Mouse (Mus musculus) urinary bladder, postnatal 10 days (tissue): ENCODE measurements around the gene Gm26661.

Experiments used
- DNase-seq: peaks from one replicate; pipeline ENCODE4 v3.0.0; 2022; ENCODE audit warnings: low spot score

The Gm26661 gene

GRCm38 (mm10) chr14:7819446-7819845 is 28.1 kb downstream of the Gm26661 start:
- DNase-seq = no peak

DNA sequence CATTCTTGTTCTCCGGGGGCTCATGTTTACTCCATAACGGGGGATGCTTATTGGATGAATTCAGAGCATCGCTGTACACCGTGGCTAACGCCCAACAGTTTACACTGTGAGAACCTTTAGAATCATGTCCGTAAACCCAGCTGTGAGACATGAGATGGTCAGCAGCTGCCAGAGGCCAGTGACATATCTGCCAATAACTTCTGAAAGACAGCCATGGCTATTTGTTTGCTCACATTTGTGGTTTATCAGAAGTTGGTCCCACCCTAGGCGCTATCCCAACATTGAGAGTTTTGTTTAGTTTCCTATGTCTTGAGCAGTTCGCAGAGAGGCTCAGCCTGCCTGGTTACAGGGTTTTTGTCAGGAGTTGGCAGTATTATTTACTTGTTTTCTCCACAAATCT is 30.0 kb downstream of the Gm26661 start:
- no peak for DNase-seq

GRCm38 (mm10) chr14:7822693-7823092 is 31.3 kb downstream of the Gm26661 start:
- no peak for DNase-seq

GRCm38 (mm10) chr14:7824651-7825268 is 33.4 kb downstream of the Gm26661 start:
- no peak for DNase-seq

- no peak for DNase-seq
Measured at GRCm38 (mm10) chr14:7826151-7826937, 35.0 kb downstream of the Gm26661 start.

DNA sequence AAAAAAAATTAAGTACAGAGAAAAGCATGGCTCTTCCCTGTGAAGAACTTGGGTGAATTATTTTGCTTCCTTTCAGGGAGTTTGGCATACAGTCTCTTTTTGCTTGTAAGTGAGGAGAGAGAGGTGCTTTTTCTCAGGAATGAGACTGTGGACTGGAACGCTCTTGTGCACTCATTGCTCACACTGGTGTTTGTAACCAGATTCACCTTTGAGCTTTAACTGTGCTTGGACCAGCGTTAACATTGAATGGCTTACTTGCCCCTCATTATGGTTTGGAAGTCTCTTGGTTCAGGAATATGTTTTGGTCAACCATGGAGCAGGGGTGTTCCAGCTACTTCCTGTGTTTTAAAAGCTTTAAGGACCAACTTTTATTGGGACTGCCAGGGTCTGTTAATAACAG is 37.8 kb downstream of the Gm26661 start:
- DNase-seq = no peak

DNA sequence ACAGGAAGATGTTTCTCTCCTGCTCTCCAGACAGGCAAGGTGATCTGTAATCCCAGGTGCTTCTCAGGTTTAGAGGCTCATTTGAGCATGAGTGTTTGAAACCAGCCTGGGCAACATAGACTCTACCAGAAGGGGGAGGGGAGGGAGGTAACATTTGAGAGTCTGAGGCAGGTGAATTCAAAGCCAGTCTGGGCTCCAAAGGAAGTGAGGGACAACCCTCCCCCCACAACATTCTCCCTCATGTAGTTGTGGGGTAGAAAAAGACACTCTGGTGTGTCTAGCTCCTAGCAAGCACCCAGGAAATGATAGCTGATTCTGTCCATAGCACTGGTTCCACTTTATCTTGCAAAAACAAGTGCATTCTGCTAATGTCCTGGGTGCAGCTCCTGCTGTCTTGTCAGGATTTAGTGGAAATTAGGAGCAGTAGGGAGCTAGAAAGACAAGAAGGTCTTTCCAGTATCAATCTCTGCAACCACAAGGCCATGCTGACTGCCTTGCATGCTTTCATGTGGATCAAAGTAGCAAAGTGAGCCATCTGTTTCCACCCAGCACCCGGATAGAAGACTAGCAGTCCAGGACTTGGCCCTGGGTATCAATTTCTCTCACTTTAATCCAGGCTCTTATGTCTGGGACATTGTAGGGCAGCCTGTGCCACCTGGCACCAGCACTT is 40.5 kb downstream of the Gm26661 start:
- DNase-seq = no peak

DNA sequence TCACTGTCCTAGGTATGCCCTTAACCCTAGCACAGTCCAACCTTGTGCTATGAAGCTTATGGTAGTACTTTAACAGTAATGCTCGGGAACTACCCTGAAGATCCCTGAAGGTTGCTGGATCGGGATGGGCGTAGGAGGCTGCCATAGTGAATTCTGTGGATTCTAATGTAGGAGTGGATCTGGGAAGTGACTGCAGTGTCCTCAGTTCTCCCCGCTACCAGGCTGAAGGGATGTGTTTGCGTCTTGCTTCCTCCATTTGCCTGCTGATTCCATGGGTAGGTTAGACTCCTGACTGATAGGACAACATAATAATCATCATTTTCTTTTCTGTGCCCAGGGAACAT is 41.0 kb downstream of the Gm26661 start:
- no peak for DNase-seq

- no peak for DNase-seq
Measured at GRCm38 (mm10) chr14:7833458-7833857, 42.1 kb downstream of the Gm26661 start.

- no peak for DNase-seq
Measured at GRCm38 (mm10) chr14:7838564-7839089, 47.2 kb downstream of the Gm26661 start.

GRCm38 (mm10) chr14:7839950-7840514 is 48.6 kb downstream of the Gm26661 start:
- DNase-seq = no peak
